Mouse (Mus musculus) forebrain, embryonic 15.5 days (tissue): ENCODE data around the gene Gm14180. TPM values are rescaled to one million over a fixed set of nuclear protein-coding genes. Genes with fewer than 3 reads are reported as not detected.

Experiments used
- polyA plus RNA-seq: library from polyadenylated mRNA; unstranded; fragments of >200 nt; fragmentation: Nextera tagmentation; extraction: Ambion mirVana; gene quantifications from 2 replicates; pipeline ENCODE4 v1.2.1, GENCODE M21; 2015

The Gm14180 gene
- polyA plus RNA-seq, 1 experiment from 2014 or later = not detected

Other genes with a start within 250 kb of the Gm14180 start
- 0.10 TPM in 1 of 2 replicates, not detected in the other for gene Krt23, start 241.2 kb downstream of the Gm14180 start, polyA plus RNA-seq
- not detected in 2 replicates for gene Krt39, start 213.0 kb downstream of the Gm14180 start, polyA plus RNA-seq
- not detected in 2 replicates for gene Krt40, start 191.1 kb downstream of the Gm14180 start, polyA plus RNA-seq
- gene Krtap3-3, start 183.4 kb downstream of the Gm14180 start, polyA plus RNA-seq = not detected in 2 replicates
- not detected in 2 replicates for gene Krtap3-2, start 177.4 kb downstream of the Gm14180 start, polyA plus RNA-seq
- gene Gm11939, start 174.8 kb downstream of the Gm14180 start, polyA plus RNA-seq = not detected in 2 replicates
- gene Krtap3-1, start 167.7 kb downstream of the Gm14180 start, polyA plus RNA-seq = not detected in 2 replicates
- not detected in 2 replicates for gene Krtap1-5, start 153.3 kb downstream of the Gm14180 start, polyA plus RNA-seq
- gene Krtap1-4, start 150.6 kb downstream of the Gm14180 start, polyA plus RNA-seq = not detected in 2 replicates
- not detected in 2 replicates for gene Krtap1-3, start 143.0 kb downstream of the Gm14180 start, polyA plus RNA-seq
- not detected in 2 replicates for gene Krtap9-3, start 136.2 kb downstream of the Gm14180 start, polyA plus RNA-seq
- not detected in 2 replicates for gene Gm11938, start 131.0 kb downstream of the Gm14180 start, polyA plus RNA-seq
- not detected in 2 replicates for gene Gm11937, start 124.1 kb downstream of the Gm14180 start, polyA plus RNA-seq
- gene Krtap2-4, start 119.4 kb downstream of the Gm14180 start, polyA plus RNA-seq = not detected in 2 replicates
- not detected in 2 replicates for gene Gm11562, start 113.9 kb downstream of the Gm14180 start, polyA plus RNA-seq
- gene Krtap4-1, start 106.1 kb downstream of the Gm14180 start, polyA plus RNA-seq = not detected in 2 replicates
- not detected in 2 replicates for gene Krtap4-2, start 99.2 kb downstream of the Gm14180 start, polyA plus RNA-seq
- gene Krtap4-7, start 90.2 kb downstream of the Gm14180 start, polyA plus RNA-seq = not detected in 2 replicates
- gene Gm11555, start 84.1 kb downstream of the Gm14180 start, polyA plus RNA-seq = not detected in 2 replicates
- not detected in 2 replicates for gene Gm11563, start 75.3 kb downstream of the Gm14180 start, polyA plus RNA-seq
- gene Krtap4-6, start 68.3 kb downstream of the Gm14180 start, polyA plus RNA-seq = not detected in 2 replicates
- gene Gm14190, start 43.5 kb downstream of the Gm14180 start, polyA plus RNA-seq = not detected in 2 replicates
- not detected in 2 replicates for gene Gm11595, start 38.6 kb upstream of the Gm14180 start, polyA plus RNA-seq
- gene Krtap4-8, start 46.4 kb upstream of the Gm14180 start, polyA plus RNA-seq = not detected in 2 replicates
- not detected in 2 replicates for gene Krtap4-9, start 50.9 kb upstream of the Gm14180 start, polyA plus RNA-seq
- not detected in 2 replicates for gene Gm11596, start 59.2 kb upstream of the Gm14180 start, polyA plus RNA-seq
- not detected in 2 replicates for gene Gm11569, start 64.6 kb upstream of the Gm14180 start, polyA plus RNA-seq
- not detected in 2 replicates for gene Gm11554, start 70.2 kb upstream of the Gm14180 start, polyA plus RNA-seq
- not detected in 2 replicates for gene Krtap4-13, start 75.6 kb upstream of the Gm14180 start, polyA plus RNA-seq
- gene Gm11564, start 81.4 kb upstream of the Gm14180 start, polyA plus RNA-seq = not detected in 2 replicates
- gene 2300003K06Rik, start 103.8 kb upstream of the Gm14180 start, polyA plus RNA-seq = not detected in 2 replicates
- not detected in 2 replicates for gene Krtap4-16, start 117.3 kb upstream of the Gm14180 start, polyA plus RNA-seq
- not detected in 2 replicates for gene Gm11568, start 123.6 kb upstream of the Gm14180 start, polyA plus RNA-seq
- gene Gm11559, start 130.2 kb upstream of the Gm14180 start, polyA plus RNA-seq = not detected in 2 replicates
- gene Krtap9-1, start 139.1 kb upstream of the Gm14180 start, polyA plus RNA-seq = not detected in 2 replicates
- not detected in 2 replicates for gene Gm11567, start 144.9 kb upstream of the Gm14180 start, polyA plus RNA-seq
- not detected in 2 replicates for gene Krtap31-1, start 173.6 kb upstream of the Gm14180 start, polyA plus RNA-seq
- not detected in 2 replicates for gene Gm11565, start 180.5 kb upstream of the Gm14180 start, polyA plus RNA-seq
- gene Krtap31-2, start 202.0 kb upstream of the Gm14180 start, polyA plus RNA-seq = not detected in 2 replicates
- not detected in 2 replicates for gene Krtap9-5, start 214.2 kb upstream of the Gm14180 start, polyA plus RNA-seq
- gene Krtap29-1, start 244.8 kb upstream of the Gm14180 start, polyA plus RNA-seq = not detected in 2 replicates